Mouse (Mus musculus): ENCODE data around the gene Spindoc.
A peak's percentile ranks its signal among the peaks of the same experiment; 100 is the strongest.

GRCm38 (mm10) chr19:7307995-7308770 is 74.6 kb downstream of the Spindoc start:
- TF ChIP-seq MXI1 (IDR thresholded peaks at IDR 0.05; ENCODE audit: low read depth, low read length): peak; percentile 77
- TF ChIP-seq HCFC1 (IDR thresholded peaks at IDR 0.05; ENCODE audit: low read depth, low read length): peak; percentile 46; the same call in 1 of the 2 replicates
- TF ChIP-seq GABPA (IDR thresholded peaks at IDR 0.05; ENCODE audit: low read depth, low read length): no peak
- TF ChIP-seq POLR2AphosphoS2 (IDR thresholded peaks at IDR 0.05; ENCODE audit: low read length): no peak
- TF ChIP-seq CTCF (IDR thresholded peaks at IDR 0.05 in 2 of 3, conservative IDR thresholded peaks at IDR 0.05 in 1 of 3; ENCODE audit: control insufficient read depth in 1 of 3, insufficient read depth in 1 of 3, low read depth in 2 of 3, low read length in 3 of 3, poor library complexity in 1 of 3, severe bottlenecking in 1 of 3): no peak
- TF ChIP-seq POLR2A (IDR thresholded peaks at IDR 0.05; ENCODE audit: control insufficient read depth in 1 of 2, insufficient read depth in 1 of 2, low read depth in 1 of 2, low read length in 2 of 2, poor library complexity in 1 of 2): no peak
- TF ChIP-seq MAX (IDR thresholded peaks at IDR 0.05; ENCODE audit: low read length): no peak; the same call in 1 of the 2 replicates
- TF ChIP-seq E2F4 (IDR thresholded peaks at IDR 0.05; ENCODE audit: borderline replicate concordance, low read depth, low read length): no peak
- TF ChIP-seq RCOR1 (IDR thresholded peaks at IDR 0.05; ENCODE audit: low read depth, low read length): peak; percentile 23; the same call in 1 of the 2 replicates
- TF ChIP-seq MYC (IDR thresholded peaks at IDR 0.05; ENCODE audit: low read depth, low read length): peak; percentile 65; the same call in 1 of the 2 replicates
- TF ChIP-seq TCF12 (IDR thresholded peaks at IDR 0.05; ENCODE audit: low read depth, low read length): peak; percentile 69
- TF ChIP-seq RAD21 (IDR thresholded peaks at IDR 0.05; ENCODE audit: low read depth, low read length): no peak
